Mouse (Mus musculus): ENCODE data around the gene Dnaaf3. TPM values are rescaled to one million over a fixed set of nuclear protein-coding genes. Genes with fewer than 3 reads are reported as not detected.
"Not testable (repeated sequence)": the region's sequence is repeated elsewhere in the genome, so short reads cannot be mapped to it uniquely, and the experiment has no call there.

The Dnaaf3 gene
- total RNA-seq (2017), result 1.6 TPM in 1 of 2 replicates, not detected in the other

DNA sequence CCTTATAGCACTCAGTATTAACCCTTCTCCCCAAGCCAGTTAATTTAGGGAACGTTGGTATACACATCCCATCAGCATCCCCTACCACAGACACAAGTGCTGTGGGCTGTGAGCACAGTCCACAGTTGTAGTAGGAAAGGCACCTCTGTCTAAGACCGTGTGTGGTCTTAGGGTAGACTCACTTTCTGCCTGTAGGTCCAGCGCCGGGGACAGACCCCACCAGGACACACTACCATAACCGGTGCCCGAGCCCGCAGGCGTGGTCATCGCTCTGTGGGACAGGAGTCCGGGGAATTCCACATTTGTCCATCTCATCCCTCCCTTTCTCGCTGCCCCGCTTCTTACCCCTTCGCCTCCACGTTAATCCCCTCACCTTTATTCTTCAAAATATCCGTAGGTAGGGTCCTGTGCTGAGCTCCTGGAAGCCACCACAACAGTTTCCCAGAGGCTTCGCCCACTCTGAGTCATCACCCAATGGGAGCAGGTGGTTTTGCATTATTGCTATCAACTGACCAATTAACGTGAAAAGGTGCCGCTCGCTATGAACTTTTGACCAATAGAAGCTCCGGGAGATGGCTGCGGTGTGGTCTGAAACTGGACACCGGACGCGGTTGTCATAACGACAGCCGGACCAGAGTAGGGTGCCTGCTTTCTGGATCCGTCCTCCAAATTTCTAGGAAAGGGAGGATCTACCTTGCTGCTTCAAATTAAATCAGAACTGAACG is at the start of gene Dnaaf3:
Gene Dnaaf3, minus strand, starts transcription at position 449 of the 725 bp plus-strand sequence.
- peak; percentile 80 for ATAC-seq (replicated peaks; ENCODE audit: low read depth, poor library complexity, severe bottlenecking)

DNA sequence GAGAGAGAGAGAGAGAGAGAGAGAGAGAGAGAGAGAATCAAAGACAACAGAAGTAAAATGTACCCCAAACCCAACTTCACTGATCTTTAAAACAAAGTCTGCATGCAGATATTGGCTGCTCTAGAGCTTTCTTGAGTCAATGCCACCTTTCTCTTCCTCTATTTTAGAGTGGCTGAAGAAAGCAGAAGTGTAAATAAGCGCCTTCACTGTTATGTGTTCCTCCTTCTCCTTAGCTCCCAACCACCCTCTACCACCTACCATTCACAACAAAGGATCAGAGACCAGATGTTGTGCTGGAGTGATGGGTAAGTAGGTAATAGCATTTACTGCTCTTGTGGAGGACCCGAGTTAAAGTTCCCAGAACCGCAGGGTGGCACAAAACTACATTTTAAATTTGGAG is 49.2 kb upstream of the Dnaaf3 start:
- ATAC-seq (replicated peaks; ENCODE audit: low read depth, poor library complexity, severe bottlenecking), result peak; percentile 88

DNA sequence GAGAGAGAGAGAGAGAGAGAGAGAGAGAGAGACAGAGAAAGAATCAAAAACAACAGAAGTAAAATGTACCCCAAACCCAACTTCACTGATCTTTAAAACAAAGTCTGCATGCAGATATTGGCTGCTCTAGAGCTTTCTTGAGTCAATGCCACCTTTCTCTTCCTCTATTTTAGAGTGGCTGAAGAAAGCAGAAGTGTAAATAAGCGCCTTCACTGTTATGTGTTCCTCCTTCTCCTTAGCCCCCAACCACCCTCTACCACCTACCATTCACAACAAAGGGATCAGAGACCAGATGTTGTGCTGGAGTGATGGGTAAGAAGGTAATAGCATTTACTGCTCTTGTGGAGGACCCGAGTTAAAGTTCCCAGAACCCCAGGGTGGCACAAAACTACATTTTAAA is 40.1 kb upstream of the Dnaaf3 start:
- ATAC-seq (replicated peaks; ENCODE audit: low read depth, poor library complexity, severe bottlenecking), result peak; percentile 95

DNA sequence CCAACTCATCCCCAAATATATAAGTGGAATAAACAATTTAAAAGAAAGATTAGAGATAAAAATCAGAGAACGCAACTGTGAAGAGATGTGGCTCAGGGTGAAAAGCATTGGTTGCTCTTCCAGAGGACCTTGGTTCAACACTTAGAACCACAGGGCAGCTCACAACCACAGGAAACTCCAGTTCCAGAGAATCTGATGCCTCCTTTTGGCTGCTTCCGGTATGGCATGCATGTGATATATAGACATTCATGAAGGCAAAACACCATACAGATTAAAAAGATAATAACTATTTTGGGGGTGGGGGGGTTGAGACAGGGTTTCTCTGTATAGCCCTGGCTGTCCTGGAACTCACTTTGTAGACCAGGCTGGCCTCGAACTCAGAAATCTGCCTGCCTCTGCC is 30.4 kb upstream of the Dnaaf3 start:
- no peak for ATAC-seq (replicated peaks; ENCODE audit: low read depth, poor library complexity, severe bottlenecking)

DNA sequence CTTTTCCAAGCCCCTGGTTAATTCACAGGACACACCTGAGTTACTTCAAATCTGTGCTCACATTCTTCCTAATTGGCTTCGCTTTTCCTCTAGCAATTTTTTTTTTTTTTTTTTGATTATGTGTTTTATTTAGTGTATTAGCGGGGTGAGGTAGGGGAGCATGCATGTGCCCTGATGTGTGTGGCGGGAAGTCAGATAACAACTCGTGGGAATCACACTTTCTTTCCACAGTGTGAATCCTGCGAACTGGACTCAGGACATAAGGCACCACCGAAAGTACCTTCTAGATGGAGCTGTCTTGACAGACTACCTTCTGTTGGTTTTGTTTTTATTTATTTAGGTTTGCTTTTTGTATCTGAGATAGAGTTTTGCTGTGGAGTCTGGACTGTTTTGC is 24.9 kb upstream of the Dnaaf3 start:
- no peak for ATAC-seq (replicated peaks; ENCODE audit: low read depth, poor library complexity, severe bottlenecking)

DNA sequence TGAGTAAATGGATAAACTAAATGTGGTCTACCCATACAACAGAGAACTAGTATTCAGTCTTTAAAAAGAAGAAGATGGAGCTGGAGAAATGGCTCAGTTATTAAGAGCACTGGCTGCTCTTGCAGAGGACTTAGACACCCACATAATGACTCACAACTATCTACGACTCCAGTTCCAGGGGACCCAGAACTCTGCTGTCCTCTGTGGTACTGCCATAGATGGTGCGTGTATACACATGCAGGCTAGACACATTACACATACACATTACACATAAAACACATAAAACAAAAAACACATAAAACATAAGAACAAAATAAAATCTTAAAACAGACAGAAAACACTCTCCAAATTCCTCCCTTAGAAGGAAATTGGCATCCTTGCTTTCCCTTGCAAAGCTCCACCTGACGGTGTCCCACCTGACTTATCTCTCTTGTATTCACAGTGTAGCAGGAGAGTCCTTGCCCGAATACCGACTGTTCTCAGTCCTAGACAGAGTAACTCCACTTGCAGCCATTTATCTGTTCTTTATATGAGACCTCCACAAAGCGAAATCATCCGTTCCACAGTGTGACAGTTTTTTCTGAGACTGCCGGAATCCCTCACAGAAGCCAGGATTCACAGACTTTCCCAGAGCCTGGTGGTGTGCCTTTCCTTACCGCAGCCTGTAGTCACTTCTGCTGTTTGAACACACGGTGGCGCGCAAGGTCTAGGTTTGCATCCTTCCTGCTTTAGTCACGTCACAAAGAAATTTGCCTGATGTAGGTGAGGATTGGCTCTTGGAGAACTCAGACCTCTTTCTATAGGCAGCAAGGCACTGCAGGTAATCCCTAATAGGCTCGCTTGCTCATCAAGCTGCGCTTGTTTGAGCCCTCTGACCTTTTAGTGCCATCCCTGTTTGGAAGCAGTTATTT is 24.3 kb upstream of the Dnaaf3 start:
- peak; percentile 99 for ATAC-seq (replicated peaks; ENCODE audit: low read depth, poor library complexity, severe bottlenecking)

DNA sequence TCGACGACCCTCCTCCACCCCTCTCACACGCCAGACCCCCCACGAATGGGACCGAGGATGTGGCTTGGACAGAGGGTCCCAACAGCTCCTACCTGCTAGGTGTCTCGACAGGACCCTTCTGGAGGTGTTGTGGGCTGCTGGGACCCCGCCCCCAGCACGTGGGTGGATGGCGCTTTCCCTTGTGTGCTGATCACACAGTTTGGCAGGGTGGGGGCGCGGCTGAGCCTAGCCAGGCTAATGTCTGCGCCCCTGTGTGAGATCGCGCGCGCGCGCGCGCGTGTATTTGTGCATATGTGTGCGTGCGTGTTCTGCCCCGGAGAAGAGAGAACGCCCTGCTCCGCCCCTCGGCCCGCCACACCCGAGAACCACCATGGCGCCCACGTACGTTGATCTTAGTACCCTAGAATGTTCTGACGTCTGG is 15.0 kb upstream of the Dnaaf3 start, which contains the start of gene Syt5:
Gene Syt5, minus strand, starts transcription at position 321 of the 421 bp plus-strand sequence.
- peak; percentile 46 for ATAC-seq (replicated peaks; ENCODE audit: low read depth, poor library complexity, severe bottlenecking)

DNA sequence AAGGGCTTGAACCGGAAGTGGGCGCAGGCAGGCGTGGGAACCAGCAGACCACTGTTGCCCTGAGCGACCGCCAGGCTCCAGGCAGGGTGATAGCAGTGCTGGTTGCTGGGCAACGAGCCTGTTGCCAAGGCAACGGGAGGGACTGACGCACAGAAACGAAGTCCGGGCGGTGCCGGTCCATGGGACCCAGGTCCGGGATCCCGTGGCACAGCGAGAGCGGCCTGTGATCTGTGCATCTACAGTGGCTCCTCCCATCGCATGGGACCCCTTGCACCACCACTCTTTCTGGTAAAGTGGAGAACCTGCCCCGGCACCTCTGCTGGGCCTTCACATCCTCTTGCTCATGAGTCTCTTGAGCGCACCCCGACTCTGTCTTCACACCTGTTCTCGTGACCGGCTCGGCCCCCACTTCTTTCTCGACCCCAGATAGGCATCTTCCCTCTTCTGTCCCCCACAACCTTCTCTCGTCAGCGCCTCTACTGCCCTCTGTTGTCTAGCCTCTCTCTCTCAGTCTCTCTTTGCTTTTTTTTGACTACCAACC is 14.4 kb upstream of the Dnaaf3 start:
- ATAC-seq (replicated peaks; ENCODE audit: low read depth, poor library complexity, severe bottlenecking), result peak; percentile 54

DNA sequence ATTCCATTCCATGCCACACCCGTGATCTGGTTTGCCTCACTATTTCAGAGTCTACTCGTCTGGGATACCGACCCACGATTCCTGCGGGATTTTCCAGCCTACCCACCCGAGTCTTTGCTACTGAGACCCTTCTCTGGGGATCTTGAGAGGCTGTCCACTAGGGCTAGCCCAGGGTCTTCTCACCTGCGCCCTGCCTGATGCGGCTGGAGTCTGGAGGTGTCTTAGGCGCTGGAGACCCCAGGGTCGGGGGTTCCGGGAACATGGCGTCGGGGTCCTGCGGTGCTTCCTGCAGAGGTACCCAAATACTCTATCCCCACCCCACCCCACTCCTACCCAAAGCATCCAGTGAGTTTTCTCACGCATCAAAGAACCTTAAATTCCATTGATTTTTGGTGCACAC is 13.8 kb upstream of the Dnaaf3 start:
- ATAC-seq (replicated peaks; ENCODE audit: low read depth, poor library complexity, severe bottlenecking), result no peak

DNA sequence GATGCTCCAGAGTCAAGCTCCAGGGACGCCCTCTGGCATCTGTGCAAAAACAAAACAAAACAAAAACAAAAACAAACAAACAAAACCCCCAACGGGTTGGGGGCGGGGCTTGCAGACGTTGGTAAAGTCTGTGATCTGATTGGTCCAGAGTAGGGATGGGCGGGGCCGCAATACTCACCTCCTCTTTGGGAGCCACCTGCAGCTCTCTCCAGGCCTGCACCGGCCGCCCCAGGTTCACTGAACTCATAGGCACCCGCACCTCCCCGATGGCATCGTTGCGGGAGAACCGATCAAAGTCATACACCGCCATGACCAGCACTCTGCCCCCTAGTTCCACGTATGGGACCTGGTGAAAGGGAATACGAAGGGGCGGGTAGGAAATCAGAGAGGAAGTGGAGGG is 9.8 kb upstream of the Dnaaf3 start:
- no peak for ATAC-seq (replicated peaks; ENCODE audit: low read depth, poor library complexity, severe bottlenecking)

DNA sequence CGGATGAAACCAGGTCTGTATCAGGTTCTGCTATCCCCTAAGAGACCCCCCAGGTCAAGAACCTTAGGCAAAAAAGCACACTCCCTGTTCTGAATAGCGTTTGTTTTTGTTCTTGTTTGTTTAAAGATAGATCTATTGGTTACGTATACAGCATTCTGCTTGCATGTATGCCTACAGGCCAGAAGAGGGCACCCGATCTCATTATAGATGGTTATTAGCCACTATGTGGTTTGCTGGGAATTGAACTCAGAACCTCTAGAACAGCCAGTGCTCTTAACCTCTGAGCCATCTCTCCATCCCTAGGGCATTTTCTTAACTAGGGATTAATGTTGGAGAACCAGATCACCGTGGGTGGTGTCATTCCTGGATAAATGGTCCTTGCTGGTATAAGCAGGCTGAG is 9.1 kb upstream of the Dnaaf3 start:
- ATAC-seq (replicated peaks; ENCODE audit: low read depth, poor library complexity, severe bottlenecking), result no peak

DNA sequence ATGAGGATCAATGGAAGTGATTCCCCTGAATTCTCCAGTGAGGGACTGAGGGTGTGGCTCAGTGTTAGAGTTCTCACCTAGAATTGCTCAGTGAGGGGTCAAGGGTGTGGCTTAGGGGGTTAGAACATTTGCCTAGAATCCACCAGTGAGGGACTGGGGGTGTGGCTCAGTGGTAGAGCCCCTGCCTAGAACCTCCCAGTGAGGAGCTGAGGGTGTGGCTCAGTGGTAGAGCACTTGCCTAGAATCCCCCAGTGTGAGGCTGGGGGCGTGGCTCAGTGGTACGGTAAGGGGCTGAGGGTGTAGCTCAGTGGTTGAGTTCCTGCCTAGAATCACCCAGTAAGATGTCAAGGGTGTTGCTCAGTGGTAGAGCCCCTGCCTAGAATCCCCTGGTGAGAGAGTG is 6.8 kb upstream of the Dnaaf3 start:
- no peak for ATAC-seq (replicated peaks; ENCODE audit: low read depth, poor library complexity, severe bottlenecking)

DNA sequence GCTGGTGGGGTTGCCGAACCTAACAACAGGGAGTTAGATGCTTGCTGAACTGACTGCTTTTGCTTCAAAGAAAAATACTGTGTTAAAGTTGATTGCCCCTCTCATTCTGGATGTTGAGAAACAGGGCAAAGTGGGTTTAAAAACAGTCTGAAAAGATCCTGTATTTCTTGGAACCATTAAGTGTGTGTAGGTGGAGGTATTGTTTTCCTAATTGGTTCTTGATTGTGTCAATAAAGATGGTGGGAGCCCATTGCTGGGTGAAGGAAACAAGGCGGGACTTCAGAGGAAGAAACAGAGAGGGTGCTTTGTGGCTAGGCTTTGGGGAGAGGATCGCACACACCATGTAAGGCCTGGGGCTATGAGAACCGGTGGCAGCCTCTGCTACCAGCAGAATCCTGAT is 4.9 kb upstream of the Dnaaf3 start:
- ATAC-seq (replicated peaks; ENCODE audit: low read depth, poor library complexity, severe bottlenecking), result no peak

DNA sequence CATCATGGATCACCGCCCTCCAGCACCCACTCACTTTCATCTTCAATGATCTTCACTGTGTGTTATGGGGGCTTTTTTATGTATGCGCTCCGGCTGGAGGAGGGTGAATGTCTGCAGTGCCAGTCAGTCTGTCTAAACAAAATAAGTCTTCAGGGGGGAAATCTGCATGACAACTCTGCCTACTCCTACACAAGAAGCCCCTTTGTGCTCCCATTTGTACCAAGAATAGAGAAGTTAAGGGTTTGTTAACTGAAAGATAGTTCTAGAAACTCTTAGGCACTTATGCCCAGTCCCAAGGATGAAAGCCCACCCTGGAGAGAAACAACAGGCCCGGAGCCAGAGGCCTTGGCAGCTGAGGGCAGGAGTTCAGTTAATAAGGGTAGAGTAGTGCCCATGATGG is 4.1 kb upstream of the Dnaaf3 start:
- no peak for ATAC-seq (replicated peaks; ENCODE audit: low read depth, poor library complexity, severe bottlenecking)

DNA sequence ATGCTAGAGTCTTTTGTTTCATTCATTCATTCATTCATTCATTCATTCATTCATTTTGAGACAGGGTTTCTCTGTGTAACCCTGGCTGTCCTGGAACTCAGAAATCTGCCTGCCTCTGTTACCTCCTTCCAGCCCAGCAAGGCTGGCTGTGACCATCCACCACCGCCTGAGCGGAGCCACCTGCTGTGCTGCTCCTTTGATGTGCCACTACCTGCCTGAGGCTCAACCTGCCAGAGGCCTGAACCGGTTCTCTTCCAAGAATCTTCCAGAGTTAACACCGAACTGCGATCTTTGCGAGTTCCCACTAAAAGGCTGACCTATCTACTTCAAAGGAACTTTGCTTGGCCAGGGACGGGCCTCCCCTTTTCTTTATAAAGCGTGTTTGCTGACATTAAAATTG is 2.1 kb downstream of the Dnaaf3 start:
- ATAC-seq (replicated peaks; ENCODE audit: low read depth, poor library complexity, severe bottlenecking), result not testable (repeated sequence)

DNA sequence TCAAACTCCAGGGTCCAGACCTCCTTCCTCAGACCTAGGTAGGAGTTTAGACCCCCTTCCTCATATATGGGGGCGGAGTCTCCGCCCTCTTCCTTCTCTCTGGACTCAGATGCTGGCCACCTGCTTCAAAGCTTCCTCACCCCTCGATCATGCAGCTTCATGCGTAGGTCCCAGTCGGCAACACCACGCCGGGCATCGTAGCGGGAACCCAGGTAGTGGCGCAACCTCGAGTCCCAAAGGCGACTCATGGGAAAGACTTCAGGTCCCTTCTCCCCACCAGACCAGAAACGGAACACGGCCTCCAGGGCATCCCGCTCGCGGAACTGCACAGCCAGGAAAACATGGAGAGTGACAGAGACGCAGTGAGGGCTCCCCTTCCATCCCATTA is 5.0 kb downstream of the Dnaaf3 start:
- ATAC-seq (replicated peaks; ENCODE audit: low read depth, poor library complexity, severe bottlenecking), result 0 out of 2 replicates have a peak, but pooled peaks have one; percentile 9

DNA sequence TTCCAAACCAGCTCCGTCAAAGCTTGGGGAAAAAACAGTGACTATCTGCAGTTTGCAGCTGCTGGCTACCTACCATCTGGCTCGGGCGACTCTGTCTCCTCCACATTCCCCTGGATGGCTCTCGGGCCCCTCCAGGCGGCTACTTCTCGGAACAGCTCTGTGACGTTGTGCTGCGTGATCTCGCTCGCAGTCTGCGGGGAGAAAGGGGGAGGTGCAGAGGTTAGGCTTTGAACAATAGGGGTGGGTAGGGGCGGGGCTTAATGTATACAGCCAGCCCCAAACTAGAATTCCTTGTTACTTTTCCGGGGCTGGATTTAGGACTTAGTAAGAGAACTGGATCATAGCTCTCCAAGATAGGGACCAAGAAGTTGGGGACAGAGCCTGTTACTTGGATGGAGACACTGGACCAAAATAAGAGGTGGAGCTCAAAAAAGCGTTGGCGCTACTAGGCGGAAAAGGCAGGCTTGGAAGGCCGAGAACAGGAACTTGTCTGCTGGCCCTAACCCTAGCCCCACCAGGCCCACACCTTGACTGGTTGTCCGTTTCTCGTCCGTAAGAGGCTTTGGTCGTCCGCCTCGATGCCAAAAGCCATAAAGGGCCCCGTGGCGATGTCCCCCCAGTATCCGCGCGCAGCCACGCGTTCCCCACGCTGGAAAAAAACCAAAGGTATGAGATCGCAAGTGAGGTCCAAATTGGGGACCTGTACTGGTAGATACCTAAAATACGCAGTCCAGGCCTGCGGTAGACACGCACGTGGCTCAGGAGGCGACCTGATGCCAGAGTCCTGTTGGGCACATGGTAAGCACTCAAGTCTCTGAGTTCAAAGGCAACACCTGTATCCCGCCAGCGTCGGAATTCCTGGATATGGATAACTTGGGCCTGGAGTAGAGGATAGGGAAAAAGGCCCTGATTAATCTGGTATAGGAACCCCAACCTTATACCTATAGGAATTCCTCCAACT is 5.6 kb downstream of the Dnaaf3 start:
- ATAC-seq (replicated peaks; ENCODE audit: low read depth, poor library complexity, severe bottlenecking), result peak; percentile 92

DNA sequence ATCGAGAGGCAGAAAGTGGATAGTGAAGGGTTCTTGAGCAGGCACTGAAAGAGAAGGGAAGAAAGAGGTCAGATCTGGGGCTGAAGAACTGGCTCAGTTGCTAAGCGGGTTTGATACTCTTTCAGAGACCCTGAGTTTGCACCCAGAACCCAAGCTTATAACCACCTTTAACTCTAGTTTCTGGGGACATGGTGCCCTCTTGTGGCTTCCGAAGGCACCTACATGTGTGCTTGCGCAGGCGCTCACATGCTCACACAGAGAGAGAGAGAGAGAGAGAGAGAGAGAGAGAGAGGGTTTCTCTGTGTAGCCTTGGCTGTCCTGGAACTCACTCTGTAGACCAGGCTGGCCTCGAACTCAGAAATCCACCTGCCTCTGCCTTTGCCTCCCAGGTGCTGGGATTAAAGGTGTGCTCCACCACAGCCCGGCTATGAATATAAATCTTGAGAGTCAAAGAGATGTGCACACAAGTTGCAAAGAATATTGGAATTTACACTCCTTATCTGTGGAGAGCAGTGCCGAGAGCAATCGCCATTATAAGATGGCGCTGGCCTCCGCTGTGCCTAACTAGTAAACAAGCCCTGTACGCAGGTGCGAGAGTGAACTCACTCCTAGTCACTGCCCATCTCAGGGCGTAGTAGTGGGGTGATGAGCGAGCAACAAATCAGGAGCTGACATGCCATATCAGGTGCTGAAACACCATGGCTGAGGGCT is 7.9 kb downstream of the Dnaaf3 start, which contains the start of gene Tnni3:
Gene Tnni3, minus strand, starts transcription at position 18 of the 711 bp plus-strand sequence.
- ATAC-seq (replicated peaks; ENCODE audit: low read depth, poor library complexity, severe bottlenecking), result peak; percentile 62
